Mouse (Mus musculus) CH12.LX (cell line): ENCODE measurements at regions not wholly inside any gene's neighbourhood (a gene's known extent, or its start where the extent isn't known, plus 50 kb on each side); places are given as distances from the start of the nearest gene placed in this dataset.

Experiments
- CTCF ChIP-seq, 2 experiments: IDR thresholded peaks in 1 of 2; conservative IDR thresholded peaks in 1 of 2; 2 replicates each; pipeline ENCODE4 v1.5.1; 2011 to 2012; ENCODE audit warnings: low read depth in 2 of 2, low read length in 2 of 2, improper control_type of control experiment in 1 of 2, inconsistent platforms in 1 of 2, mild to moderate bottlenecking in 1 of 2, moderate library complexity in 1 of 2
- MAX ChIP-seq: IDR thresholded peaks from 2 replicates; pipeline ENCODE4 v1.6.1; 2011; ENCODE audit warnings: low read length, improper control_type of control experiment

DNA sequence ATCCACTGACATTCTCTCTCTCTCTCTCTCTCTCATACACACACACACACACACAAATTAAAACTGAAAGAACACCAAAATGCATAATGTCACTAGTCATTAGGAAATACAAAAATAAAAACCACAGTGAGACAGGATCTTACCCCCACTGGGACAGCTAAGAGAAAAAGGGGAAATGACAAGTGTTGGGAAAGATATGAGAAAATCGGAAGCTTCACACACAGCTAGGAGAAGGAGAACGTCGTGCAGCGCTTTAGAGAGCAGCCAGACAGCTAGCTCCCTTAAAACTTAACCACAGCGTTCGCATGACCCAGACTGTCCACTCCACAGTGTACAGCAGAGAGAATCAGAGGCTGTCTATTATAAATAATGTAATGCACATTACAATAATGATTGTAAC lies 60.1 kb upstream of the Tlk1 start:
- TF ChIP-seq CTCF (conservative IDR thresholded peaks at IDR 0.05 in 1 of 2, IDR thresholded peaks at IDR 0.05 in 1 of 2; ENCODE audit: low read depth in 2 of 2, low read length in 2 of 2): no peak
- TF ChIP-seq MAX: no peak
